Mouse (Mus musculus) G1E (cell line): ENCODE data around the gene Kras.

Experiments used
- CTCF ChIP-seq: IDR thresholded peaks from 2 replicates; pipeline ENCODE4 v1.5.1; 2012; ENCODE audit warnings: low read depth, low read length, inconsistent platforms, mixed read lengths
- GATA1 ChIP-seq: IDR thresholded peaks from 2 replicates; pipeline ENCODE4 v1.6.1; 2012; ENCODE audit warnings: borderline replicate concordance, low read length, inconsistent platforms, mixed read lengths
- GATA2 ChIP-seq: IDR thresholded peaks from 2 replicates; pipeline ENCODE4 v1.6.1; 2012; ENCODE audit warnings: low read depth, low read length, inconsistent platforms, borderline replicate concordance
- POLR2AphosphoS5 ChIP-seq: IDR thresholded peaks from 2 replicates; pipeline ENCODE4 v1.6.1; 2012; ENCODE audit warnings: low read depth, low read length, inconsistent platforms; ENCODE audit not compliant: insufficient replicate concordance
- TAL1 ChIP-seq: conservative IDR thresholded peaks from 2 replicates; pipeline ENCODE4 v1.6.1; 2012; ENCODE audit warnings: low read depth, low read length, inconsistent platforms, mixed read lengths

GRCm38 (mm10) chr6:145179665-145180064 lies 70.4 kb downstream of the Kras start:
- TF ChIP-seq GATA1 (no peak), CTCF (no peak), TAL1 (no peak), GATA2 (no peak), POLR2AphosphoS5 (no peak)
